Mouse (Mus musculus): ENCODE data around the gene AC109138.7.

The AC109138.7 gene

GRCm38 (mm10) chr19:4255583-4256162 is 41.5 kb downstream of the AC109138.7 start:
- no peak for DNase-seq (ENCODE audit: low spot score)

GRCm38 (mm10) chr19:4257216-4257896 is 43.2 kb downstream of the AC109138.7 start:
- peak; percentile 95 for DNase-seq (ENCODE audit: low spot score)

GRCm38 (mm10) chr19:4257897-4258252 is 43.7 kb downstream of the AC109138.7 start:
- no peak for DNase-seq (ENCODE audit: low spot score)

GRCm38 (mm10) chr19:4261038-4261698 is 47.0 kb downstream of the AC109138.7 start:
- no peak for DNase-seq (ENCODE audit: low spot score)

- DNase-seq (ENCODE audit: low spot score): no peak
These were observed 48.6 kb downstream of the AC109138.7 start for GRCm38 (mm10) chr19:4262756-4263155.

GRCm38 (mm10) chr19:4263702-4264101 is 49.5 kb downstream of the AC109138.7 start:
- no peak for DNase-seq (ENCODE audit: low spot score)

GRCm38 (mm10) chr19:4264171-4264780 is 50.1 kb downstream of the AC109138.7 start:
- no peak for DNase-seq (ENCODE audit: low spot score)

- no peak for DNase-seq (ENCODE audit: low spot score)
These were observed 51.8 kb downstream of the AC109138.7 start for GRCm38 (mm10) chr19:4265956-4266355.

- DNase-seq (ENCODE audit: low spot score): peak; percentile 73
These were observed 54.6 kb downstream of the AC109138.7 start, which contains the start of gene Ssh3 for GRCm38 (mm10) chr19:4268566-4269361. Gene Ssh3 (minus strand): TSS chr19:4269180.

- no peak for DNase-seq (ENCODE audit: low spot score)
These were observed 56.0 kb downstream of the AC109138.7 start for GRCm38 (mm10) chr19:4270187-4270586.

GRCm38 (mm10) chr19:4270972-4271371 is 56.8 kb downstream of the AC109138.7 start:
- no peak for DNase-seq (ENCODE audit: low spot score)

- DNase-seq (ENCODE audit: low spot score): no peak
These were observed 65.3 kb downstream of the AC109138.7 start for GRCm38 (mm10) chr19:4279487-4279886.

- no peak for DNase-seq (ENCODE audit: low spot score)
These were observed 66.3 kb downstream of the AC109138.7 start for GRCm38 (mm10) chr19:4280425-4280824.

Measured in testis, postnatal 10 days (tissue).